Mouse (Mus musculus) heart, embryonic 11.5 days (tissue): Measurements from ENCODE around the gene Gm20388. TPM values are rescaled to one million over a fixed set of nuclear protein-coding genes. Genes with fewer than 3 reads are reported as not detected.

Experiments used
- ATAC-seq: fragments of 200-750 bp; cut with Nextera tagmentation; replicated peaks from 2 replicates; pipeline ENCODE4 v1.8.0; 2017; ENCODE audit warnings: moderate library complexity; ENCODE audit not compliant: insufficient number of reproducible peaks, low FRiP score, low TSS enrichment
- H3K27ac ChIP-seq: fragments of 300-500 bp; sonication (generic); 2 replicates; pipeline ENCODE4 v1.5.1; 2014; ENCODE audit warnings: mild to moderate bottlenecking, low read depth, low read length
- H3K27me3 ChIP-seq: fragments of 300-500 bp; sonication (generic); 2 replicates; pipeline ENCODE4 v1.6.1; 2014; ENCODE audit warnings: mild to moderate bottlenecking, low read length, mixed read lengths; ENCODE audit not compliant: control insufficient read depth, insufficient read depth
- H3K36me3 ChIP-seq: fragments of 300-500 bp; sonication (generic); 2 replicates; pipeline ENCODE4 v1.6.1; 2014; ENCODE audit warnings: mild to moderate bottlenecking, low read length, moderate library complexity, mixed read lengths; ENCODE audit not compliant: control insufficient read depth, insufficient read depth
- H3K4me1 ChIP-seq: fragments of 300-500 bp; sonication (generic); 2 replicates; pipeline ENCODE4 v1.6.1; 2014; ENCODE audit warnings: low read length; ENCODE audit not compliant: control insufficient read depth, insufficient read depth
- H3K4me2 ChIP-seq: fragments of 300-500 bp; sonication (generic); 2 replicates; pipeline ENCODE4 v1.6.1; 2014; ENCODE audit warnings: mild to moderate bottlenecking, moderate library complexity
- H3K4me3 ChIP-seq: fragments of 300-500 bp; sonication (generic); 2 replicates; pipeline ENCODE4 v1.5.1; 2014; ENCODE audit warnings: low read depth, low read length
- H3K9ac ChIP-seq: fragments of 300-500 bp; sonication (generic); 2 replicates; pipeline ENCODE4 v1.6.1; 2014; ENCODE audit warnings: mild to moderate bottlenecking, low read depth, low read length, moderate library complexity
- H3K9me3 ChIP-seq: fragments of 300-500 bp; sonication (generic); replicated peaks from 2 replicates; pipeline ENCODE4 v1.6.1; 2016; ENCODE audit warnings: low read length; ENCODE audit not compliant: control insufficient read depth
- WGBS: fragments of 180-500 bp; shearing (Covaris S2); extraction: QIAGEN DNeasy Blood & Tissue Kit; methylation state at CpG from one replicate; pipeline ENCODE4 v1.1.7; 2014; ENCODE audit not compliant: insufficient replicate concordance; 5-methylcytosine and 5-hydroxymethylcytosine counted together
- polyA plus RNA-seq: library from polyadenylated mRNA; unstranded; fragments of >200 nt; fragmentation: Nextera tagmentation; extraction: Ambion mirVana; gene quantifications from 2 replicates; pipeline ENCODE4 v1.2.1, GENCODE M21; 2014

Gm20388 gene
- polyA plus RNA-seq, 1 experiment from 2014 or later: 6.4 TPM

GRCm38 (mm10) chr8:121985673-121986072 is 2075.0 kb downstream of the Gm20388 start:
- 98% methylated on average over 3 of the region's 3 CpGs for WGBS
- H3K4me1 ChIP-seq: no peaks in the 10 kb centered on the region
- H3K27ac ChIP-seq: no peak overlapping the region
- ATAC-seq: no peak
- H3K36me3 ChIP-seq: peaks cover 29% of the 10 kb centered on the region
- no peaks in the 10 kb centered on the region for H3K27me3 ChIP-seq
- H3K4me2 ChIP-seq: no peak overlapping the region
- H3K4me3 ChIP-seq: no peak overlapping the region
- no peak overlapping the region for H3K9ac ChIP-seq
- no peaks in the 10 kb centered on the region for H3K9me3 ChIP-seq

GRCm38 (mm10) chr8:121987892-121988291 is 2077.3 kb downstream of the Gm20388 start:
- no peak for ATAC-seq
- 92% methylated on average over 5 of the region's 5 CpGs for WGBS
- no peak overlapping the region for H3K27ac ChIP-seq
- no peak overlapping the region for H3K4me3 ChIP-seq
- H3K4me2 ChIP-seq: no peak overlapping the region
- no peaks in the 10 kb centered on the region for H3K27me3 ChIP-seq
- H3K9ac ChIP-seq: no peak overlapping the region
- H3K36me3 ChIP-seq: peaks cover 20% of the 10 kb centered on the region
- H3K4me1 ChIP-seq: no peaks in the 10 kb centered on the region
- no peaks in the 10 kb centered on the region for H3K9me3 ChIP-seq

DNA sequence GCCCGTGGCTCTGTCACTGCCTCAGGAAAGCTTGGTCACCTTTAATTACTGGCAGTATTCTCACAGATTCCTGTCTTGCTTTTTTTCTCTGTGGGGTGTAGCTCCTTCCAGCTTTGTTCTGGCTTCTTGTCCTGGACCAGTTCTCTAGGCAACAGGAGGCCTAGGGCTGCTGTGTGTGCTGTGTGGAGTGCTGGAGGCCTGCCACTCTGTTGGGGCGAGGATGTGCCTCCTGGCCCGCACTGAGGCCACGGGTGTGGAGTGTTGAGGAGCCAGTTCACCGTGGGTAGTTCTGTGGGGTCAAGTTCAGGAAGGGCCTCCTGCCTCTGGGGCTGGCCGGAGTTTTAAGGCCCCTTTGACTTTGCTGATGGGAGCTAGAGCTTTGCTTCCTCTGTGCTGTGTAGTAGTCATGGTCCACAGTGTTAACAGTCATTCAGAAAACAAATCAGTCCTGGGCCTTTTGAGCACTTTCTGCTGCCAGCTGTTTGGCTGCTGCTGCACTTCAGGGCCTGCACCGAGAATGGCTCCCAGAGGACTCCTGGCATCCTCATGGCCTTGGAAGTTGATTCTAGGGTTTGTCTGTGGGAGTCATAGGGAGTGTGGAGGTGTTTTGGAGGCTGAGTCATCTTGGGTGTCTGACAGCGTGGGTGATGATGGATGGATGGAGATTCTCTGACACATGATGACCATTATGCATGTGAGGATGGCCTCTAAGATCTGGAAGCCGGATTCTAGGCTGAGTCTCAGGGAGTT is 2080.0 kb downstream of the Gm20388 start:
- peaks cover 12% of the 10 kb centered on the region for H3K36me3 ChIP-seq
- peaks cover 4% of the 10 kb centered on the region; the same call in 1 of the 2 replicates for H3K4me1 ChIP-seq
- 83% methylated on average over 9 of the region's 9 CpGs for WGBS
- H3K9me3 ChIP-seq: no peaks in the 10 kb centered on the region
- no peaks in the 10 kb centered on the region for H3K27me3 ChIP-seq
- no peak for ATAC-seq
- H3K9ac ChIP-seq: no peak overlapping the region
- H3K4me2 ChIP-seq: no peak overlapping the region
- H3K27ac ChIP-seq: no peak overlapping the region
- H3K4me3 ChIP-seq: no peak overlapping the region

DNA sequence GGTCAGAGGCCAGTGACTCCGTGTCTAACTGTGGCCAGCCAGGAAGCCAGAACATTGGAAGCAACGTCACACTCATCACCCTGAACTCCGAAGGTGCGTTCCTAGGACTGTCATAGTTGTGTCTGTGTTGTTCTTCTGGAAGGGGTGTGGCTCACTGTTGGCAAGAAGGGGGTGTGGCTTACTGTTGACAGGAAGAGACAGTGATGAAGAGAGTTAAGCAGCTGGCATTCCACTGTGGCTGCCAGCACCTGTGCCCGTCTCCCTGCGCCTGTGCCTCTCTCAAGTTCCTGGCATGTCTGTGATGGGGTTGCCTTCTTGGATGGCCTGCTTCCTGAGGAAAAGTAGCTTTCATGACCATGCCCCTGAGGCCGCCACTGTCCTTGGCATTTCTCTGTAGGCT is 2081.0 kb downstream of the Gm20388 start:
- Histone ChIP-seq H3K9ac (no peak overlapping the region), H3K27ac (no peak overlapping the region), H3K4me2 (no peak overlapping the region), H3K4me3 (no peak overlapping the region), H3K36me3 (peaks cover 12% of the 10 kb centered on the region), H3K4me1 (peaks cover 4% of the 10 kb centered on the region; the same call in 1 of the 2 replicates), H3K9me3 (no peaks in the 10 kb centered on the region), H3K27me3 (no peaks in the 10 kb centered on the region)
- WGBS: 85% methylated on average over 7 of the region's 7 CpGs
- ATAC-seq: no peak

DNA sequence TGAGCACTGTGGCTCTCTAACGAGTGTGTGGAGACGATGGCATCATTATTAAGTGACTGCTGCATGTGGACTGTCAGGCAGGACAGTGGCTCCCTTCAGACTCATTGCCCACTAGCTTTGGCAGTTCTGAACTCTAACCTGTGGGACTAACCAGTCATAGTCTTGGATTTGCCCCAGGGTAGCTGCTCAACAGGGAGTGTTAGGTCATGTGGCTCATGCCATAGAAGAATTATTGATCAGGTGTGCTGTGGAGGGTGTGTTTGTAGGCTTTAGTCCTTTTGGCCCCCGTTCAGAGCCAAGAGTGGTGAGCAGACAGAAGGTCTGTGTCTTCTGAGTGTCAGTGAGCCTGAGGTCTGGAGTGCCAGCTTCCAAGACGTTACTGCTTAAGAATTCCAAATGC is 2082.3 kb downstream of the Gm20388 start:
- Histone ChIP-seq H3K36me3 (peaks cover 16% of the 10 kb centered on the region), H3K9me3 (no peaks in the 10 kb centered on the region)
- WGBS: 83% methylated on average over 4 of the region's 4 CpGs

DNA sequence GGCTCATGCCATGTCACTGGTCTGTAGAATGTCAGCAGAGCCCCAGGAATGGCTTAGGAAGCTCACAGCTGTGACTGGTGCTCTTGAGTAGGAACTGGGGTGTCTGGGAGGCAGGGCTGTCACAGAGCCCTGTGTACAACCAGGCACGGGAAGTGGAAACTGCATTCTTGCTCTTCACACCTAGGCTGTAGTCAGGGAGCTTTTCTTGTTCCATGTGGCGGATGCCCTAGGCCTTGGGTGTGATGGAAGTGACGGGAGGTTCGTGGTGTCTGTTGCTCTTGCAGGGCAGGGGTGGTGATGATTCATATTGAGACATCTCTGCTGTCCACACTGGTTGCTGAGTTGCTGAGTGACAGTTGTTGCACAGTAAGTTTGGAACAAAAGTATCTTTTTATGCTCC is 2084.5 kb downstream of the Gm20388 start:
- Histone ChIP-seq H3K36me3 (peaks cover 19% of the 10 kb centered on the region), H3K27me3 (no peaks in the 10 kb centered on the region), H3K4me2 (no peak overlapping the region), H3K4me3 (no peak overlapping the region), H3K4me1 (peaks cover 4% of the 10 kb centered on the region; the same call in 1 of the 2 replicates), H3K27ac (no peak overlapping the region), H3K9ac (no peak overlapping the region), H3K9me3 (no peaks in the 10 kb centered on the region)
- WGBS: 39% methylated on average over 4 of the region's 4 CpGs
- ATAC-seq: no peak

More for the DNA sequence above, 2082.3 kb downstream of the Gm20388 start:
- Histone ChIP-seq H3K4me1 (peaks cover 4% of the 10 kb centered on the region; the same call in 1 of the 2 replicates), H3K27ac (no peak overlapping the region), H3K4me3 (no peak overlapping the region), H3K4me2 (no peak overlapping the region), H3K9ac (no peak overlapping the region), H3K27me3 (no peaks in the 10 kb centered on the region)
- ATAC-seq: no peak

- Histone ChIP-seq H3K27ac (no peak overlapping the region), H3K36me3 (peaks cover 21% of the 10 kb centered on the region), H3K4me3 (no peak overlapping the region), H3K27me3 (no peaks in the 10 kb centered on the region), H3K9me3 (no peaks in the 10 kb centered on the region), H3K9ac (no peak overlapping the region), H3K4me1 (peaks cover 4% of the 10 kb centered on the region; the same call in 1 of the 2 replicates), H3K4me2 (no peak overlapping the region)
- ATAC-seq: no peak
- WGBS: 81% methylated on average over 3 of the region's 3 CpGs
These were observed 2085.3 kb downstream of the Gm20388 start for GRCm38 (mm10) chr8:121995895-121996294.

- Histone ChIP-seq H3K9me3 (no peaks in the 10 kb centered on the region), H3K9ac (no peak overlapping the region), H3K4me3 (no peak overlapping the region), H3K4me1 (peaks cover 4% of the 10 kb centered on the region; the same call in 1 of the 2 replicates), H3K4me2 (no peak overlapping the region), H3K27me3 (no peaks in the 10 kb centered on the region), H3K36me3 (peaks cover 16% of the 10 kb centered on the region), H3K27ac (no peak overlapping the region)
- 77% methylated on average over 4 of the region's 4 CpGs for WGBS
- ATAC-seq: no peak
These were observed 2088.0 kb downstream of the Gm20388 start for GRCm38 (mm10) chr8:121998631-121999030.

- Histone ChIP-seq H3K36me3 (peaks cover 16% of the 10 kb centered on the region), H3K27me3 (no peaks in the 10 kb centered on the region), H3K4me3 (no peak overlapping the region), H3K9ac (no peak overlapping the region), H3K27ac (no peak overlapping the region), H3K9me3 (no peaks in the 10 kb centered on the region), H3K4me1 (peaks cover 4% of the 10 kb centered on the region; the same call in 1 of the 2 replicates), H3K4me2 (no peak overlapping the region)
- ATAC-seq: no peak
- WGBS: 85% methylated on average over 5 of the region's 5 CpGs
These were observed 2088.6 kb downstream of the Gm20388 start for GRCm38 (mm10) chr8:121999211-121999610.
